Mouse (Mus musculus): ENCODE measurements at regions not wholly inside any gene's neighbourhood (a gene's known extent, or its start where the extent isn't known, plus 50 kb on each side); places are given as distances from the start of the nearest gene placed in this dataset.

DNA sequence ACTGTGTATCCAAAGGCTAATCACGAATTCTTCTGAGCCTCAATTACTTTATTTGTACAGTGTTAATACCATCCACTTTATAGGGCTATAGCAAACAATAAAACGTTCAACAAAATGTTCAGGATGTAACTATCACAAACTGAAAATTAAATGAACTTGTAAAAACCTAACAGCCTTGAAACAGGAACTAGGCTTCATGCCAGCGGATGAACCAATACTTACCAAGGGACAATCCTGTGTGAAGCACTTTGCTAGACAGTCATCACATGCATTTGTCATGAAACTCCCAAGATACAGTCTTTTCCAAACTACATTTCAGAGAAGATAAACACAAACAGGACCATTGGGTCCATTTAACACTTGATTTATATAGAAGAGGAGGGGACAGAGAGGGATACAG, 228.9 kb upstream of the Gm12728 start:
- TF ChIP-seq POLR2A (IDR thresholded peaks at IDR 0.05; ENCODE audit: borderline replicate concordance, extremely low read depth, insufficient read depth, insufficient read length), result no peak
- no peak for ATAC-seq (ENCODE audit: low FRiP score, low read depth)
- Histone ChIP-seq H3K4me2 (replicated peaks; ENCODE audit: low read depth, low read length, severe bottlenecking) (no peak overlapping the region), H3K9ac (ENCODE audit: low read depth, low read length, severe bottlenecking) (no peak overlapping the region), H3K27ac (replicated peaks; ENCODE audit: low read depth, low read length) (no peak overlapping the region), H3K4me1 (ENCODE audit: control insufficient read depth, insufficient read depth, low read length) (no peaks in the 10 kb centered on the region), H3K4me3 (replicated peaks; ENCODE audit: low read length) (no peak overlapping the region), H3K9me3 (ENCODE audit: control insufficient read depth, low read length) (no peaks in the 10 kb centered on the region), H3K36me3 (ENCODE audit: control insufficient read depth, insufficient read depth, low read length) (no peaks in the 10 kb centered on the region), H3K27me3 (ENCODE audit: control insufficient read depth, insufficient read depth, low read length) (no peaks in the 10 kb centered on the region)
- no peak for DNase-seq (ENCODE audit: low spot score)
- WGBS, result 56% methylated on average over 3 of the region's 3 CpGs

DNA sequence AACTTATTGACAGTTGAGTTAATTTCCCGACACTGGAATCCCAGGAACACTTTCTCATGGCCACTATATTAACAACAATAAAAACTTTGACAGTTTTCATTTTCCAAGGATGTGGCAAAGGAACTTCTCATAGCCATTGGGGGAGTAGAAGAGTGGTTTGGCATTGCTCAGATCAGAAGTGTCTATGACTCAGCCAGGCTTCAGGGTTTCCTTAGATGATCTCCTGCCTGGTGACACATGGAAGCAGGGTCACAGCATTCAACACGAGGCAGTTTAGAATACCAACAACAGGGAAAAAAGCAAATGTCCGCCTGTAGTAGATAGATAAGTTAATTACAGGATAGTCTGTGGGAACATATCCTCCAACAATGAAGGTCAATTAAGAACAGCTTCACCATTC, 228.1 kb upstream of the Gm12728 start:
- 72% methylated on average over 3 of the region's 3 CpGs for WGBS
- DNase-seq (ENCODE audit: low spot score) (no peak), ATAC-seq (ENCODE audit: low FRiP score, low read depth) (no peak)
- no peak overlapping the region for H3K27ac ChIP-seq (replicated peaks; ENCODE audit: low read depth, low read length)
- H3K27me3 ChIP-seq (ENCODE audit: control insufficient read depth, insufficient read depth, low read length), result no peaks in the 10 kb centered on the region
- no peaks in the 10 kb centered on the region for H3K4me1 ChIP-seq (ENCODE audit: control insufficient read depth, insufficient read depth, low read length)
- H3K4me2 ChIP-seq (replicated peaks; ENCODE audit: low read depth, low read length, severe bottlenecking), result no peak overlapping the region
- H3K9me3 ChIP-seq (ENCODE audit: control insufficient read depth, low read length), result no peaks in the 10 kb centered on the region
- H3K9ac ChIP-seq (ENCODE audit: low read depth, low read length, severe bottlenecking), result no peak overlapping the region
- H3K36me3 ChIP-seq (ENCODE audit: control insufficient read depth, insufficient read depth, low read length), result no peaks in the 10 kb centered on the region
- TF ChIP-seq POLR2A (IDR thresholded peaks at IDR 0.05; ENCODE audit: borderline replicate concordance, extremely low read depth, insufficient read depth, insufficient read length), result no peak
- no peak overlapping the region for H3K4me3 ChIP-seq (replicated peaks; ENCODE audit: low read length)

GRCm38 (mm10) chr4:105565796-105566195, 223.9 kb upstream of the Gm12728 start:
- no peaks in the 10 kb centered on the region for H3K4me1 ChIP-seq (ENCODE audit: control insufficient read depth, insufficient read depth, low read length)
- ATAC-seq (ENCODE audit: low FRiP score, low read depth) (no peak), DNase-seq (ENCODE audit: low spot score) (no peak)
- no peak overlapping the region for H3K27ac ChIP-seq (replicated peaks; ENCODE audit: low read depth, low read length)
- H3K9ac ChIP-seq (ENCODE audit: low read depth, low read length, severe bottlenecking), result no peak overlapping the region
- no peaks in the 10 kb centered on the region for H3K36me3 ChIP-seq (ENCODE audit: control insufficient read depth, insufficient read depth, low read length)
- H3K4me2 ChIP-seq (replicated peaks; ENCODE audit: low read depth, low read length, severe bottlenecking), result no peak overlapping the region
- H3K9me3 ChIP-seq (ENCODE audit: control insufficient read depth, low read length), result no peaks in the 10 kb centered on the region
- no peak overlapping the region for H3K4me3 ChIP-seq (replicated peaks; ENCODE audit: low read length)
- no peaks in the 10 kb centered on the region for H3K27me3 ChIP-seq (ENCODE audit: control insufficient read depth, insufficient read depth, low read length)
- WGBS, result 89% methylated on average over 7 of the region's 7 CpGs
- no peak for TF ChIP-seq POLR2A (IDR thresholded peaks at IDR 0.05; ENCODE audit: borderline replicate concordance, extremely low read depth, insufficient read depth, insufficient read length)

GRCm38 (mm10) chr4:105566513-105567457, 222.9 kb upstream of the Gm12728 start:
- Histone ChIP-seq H3K9me3 (ENCODE audit: control insufficient read depth, low read length) (no peaks in the 10 kb centered on the region), H3K4me2 (replicated peaks; ENCODE audit: low read depth, low read length, severe bottlenecking) (no peak overlapping the region), H3K27ac (replicated peaks; ENCODE audit: low read depth, low read length) (no peak overlapping the region), H3K36me3 (ENCODE audit: control insufficient read depth, insufficient read depth, low read length) (no peaks in the 10 kb centered on the region), H3K4me1 (ENCODE audit: control insufficient read depth, insufficient read depth, low read length) (no peaks in the 10 kb centered on the region), H3K27me3 (ENCODE audit: control insufficient read depth, insufficient read depth, low read length) (no peaks in the 10 kb centered on the region), H3K9ac (ENCODE audit: low read depth, low read length, severe bottlenecking) (no peak overlapping the region), H3K4me3 (replicated peaks; ENCODE audit: low read length) (no peak overlapping the region)
- WGBS, result 54% methylated on average over 8 of the region's 8 CpGs
- ATAC-seq (ENCODE audit: low FRiP score, low read depth) (no peak), DNase-seq (ENCODE audit: low spot score) (no peak)
- TF ChIP-seq POLR2A (IDR thresholded peaks at IDR 0.05; ENCODE audit: borderline replicate concordance, extremely low read depth, insufficient read depth, insufficient read length), result no peak

GRCm38 (mm10) chr4:105569671-105570070, 220.0 kb upstream of the Gm12728 start:
- Histone ChIP-seq H3K36me3 (ENCODE audit: control insufficient read depth, insufficient read depth, low read length) (no peaks in the 10 kb centered on the region), H3K4me3 (replicated peaks; ENCODE audit: low read length) (no peak overlapping the region), H3K9me3 (ENCODE audit: control insufficient read depth, low read length) (no peaks in the 10 kb centered on the region), H3K9ac (ENCODE audit: low read depth, low read length, severe bottlenecking) (no peak overlapping the region), H3K4me2 (replicated peaks; ENCODE audit: low read depth, low read length, severe bottlenecking) (no peak overlapping the region), H3K27ac (replicated peaks; ENCODE audit: low read depth, low read length) (no peak overlapping the region), H3K27me3 (ENCODE audit: control insufficient read depth, insufficient read depth, low read length) (no peaks in the 10 kb centered on the region), H3K4me1 (ENCODE audit: control insufficient read depth, insufficient read depth, low read length) (no peaks in the 10 kb centered on the region)
- ATAC-seq (ENCODE audit: low FRiP score, low read depth) (no peak), DNase-seq (ENCODE audit: low spot score) (no peak)
- TF ChIP-seq POLR2A (IDR thresholded peaks at IDR 0.05; ENCODE audit: borderline replicate concordance, extremely low read depth, insufficient read depth, insufficient read length), result no peak
- 92% methylated on average over 1 of the region's 1 CpGs for WGBS

All from limb, embryonic 14.5 days (tissue).